Mouse (Mus musculus): Measurements from ENCODE around the gene Hoxa3. TPM values are rescaled to one million over a fixed set of nuclear protein-coding genes. Genes with fewer than 3 reads are reported as not detected.

Hoxa3 gene
- polyA plus RNA-seq, 1 experiment from 2014 or later: 23.8 TPM

DNA sequence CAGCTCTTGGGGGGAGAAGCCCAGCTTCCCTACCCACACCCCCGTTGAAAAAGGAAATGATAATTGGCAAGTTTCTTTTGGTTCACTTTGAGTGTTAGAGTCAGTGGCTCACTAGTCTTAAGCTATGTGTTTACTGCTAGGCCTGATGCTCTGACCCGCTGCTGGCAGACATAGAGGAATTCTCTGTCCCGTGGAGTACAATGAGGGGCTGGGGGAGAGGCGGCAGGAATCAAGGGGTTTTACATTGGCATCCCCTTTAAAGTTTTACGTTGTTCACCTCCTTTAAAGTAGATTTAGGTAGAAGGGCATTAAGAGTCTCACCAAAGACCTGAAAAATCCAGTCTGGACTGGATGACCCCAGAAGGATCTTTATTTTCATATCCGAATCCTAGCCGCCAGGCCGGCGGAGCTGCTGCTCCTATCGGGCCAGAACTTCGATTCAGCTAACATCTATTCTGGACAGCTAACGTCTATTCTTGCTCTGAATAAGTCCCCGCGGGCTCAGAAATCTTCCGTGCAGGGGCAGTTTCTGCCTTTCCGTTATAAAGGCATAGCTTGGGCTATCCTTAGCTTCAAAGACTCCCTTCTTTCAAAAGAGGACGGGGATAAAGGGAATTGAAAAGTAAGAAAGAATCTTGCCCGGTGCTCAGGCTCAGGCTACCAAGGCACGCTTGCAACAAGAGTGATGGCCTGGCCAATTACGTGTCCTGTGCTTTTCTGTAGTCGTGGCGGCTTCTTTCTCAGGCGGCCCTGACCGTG, 39.1 kb upstream of the Hoxa3 start:
- H3K36me3 ChIP-seq: no peaks in the 10 kb centered on the region
- no peak for ATAC-seq (ENCODE audit: low FRiP score)
- H3K4me1 ChIP-seq (replicated peaks): no peaks in the 10 kb centered on the region
- no peak overlapping the region for H3K4me2 ChIP-seq
- peaks cover 95% of the 10 kb centered on the region for H3K27me3 ChIP-seq
- H3K27ac ChIP-seq: no peak overlapping the region
- H3K9me3 ChIP-seq: no peaks in the 10 kb centered on the region
- WGBS: 1% methylated on average over 24 of the region's 24 CpGs
- H3K9ac ChIP-seq: no peak overlapping the region
- no peak overlapping the region for H3K4me3 ChIP-seq

DNA sequence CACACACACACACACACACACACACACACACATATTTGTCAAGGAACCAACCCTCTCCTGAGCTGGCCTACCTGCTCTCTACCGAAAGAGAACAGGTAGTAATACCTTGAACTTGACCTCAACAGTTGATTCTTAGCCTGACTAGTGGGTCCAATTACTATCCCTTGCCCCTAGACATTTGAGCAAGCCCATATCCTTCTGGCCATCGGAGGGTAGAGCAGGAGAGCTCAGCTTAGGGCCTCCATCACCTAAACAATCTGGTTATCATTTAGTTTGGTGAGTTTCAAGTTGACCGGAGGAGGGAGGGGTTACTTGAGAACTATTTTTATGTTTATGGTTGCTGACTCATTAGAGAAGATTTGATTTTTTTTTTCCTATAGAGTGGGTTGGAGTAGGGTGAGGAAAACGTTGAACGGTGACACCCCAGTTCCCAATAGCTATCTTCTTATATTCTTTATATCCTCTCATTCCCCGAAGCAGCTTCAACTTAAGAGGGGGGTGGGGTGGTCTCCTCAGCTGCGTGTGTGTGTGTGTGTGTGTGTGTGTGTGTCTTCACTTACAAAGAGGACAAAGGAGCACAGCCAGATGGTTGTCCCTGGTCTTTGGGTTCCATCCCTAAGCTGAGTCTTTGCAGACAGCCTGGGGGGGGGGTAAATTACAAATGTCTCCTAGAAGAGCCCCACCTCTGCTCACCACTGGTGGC, 38.2 kb upstream of the Hoxa3 start:
- no peak for ATAC-seq (ENCODE audit: low FRiP score)
- H3K4me3 ChIP-seq: no peak overlapping the region
- H3K4me2 ChIP-seq: no peak overlapping the region
- H3K9me3 ChIP-seq: no peaks in the 10 kb centered on the region
- H3K9ac ChIP-seq: no peak overlapping the region
- H3K36me3 ChIP-seq: no peaks in the 10 kb centered on the region
- WGBS: 8% methylated on average over 7 of the region's 7 CpGs
- peaks cover 96% of the 10 kb centered on the region for H3K27me3 ChIP-seq
- no peak overlapping the region for H3K27ac ChIP-seq
- H3K4me1 ChIP-seq (replicated peaks): no peaks in the 10 kb centered on the region

DNA sequence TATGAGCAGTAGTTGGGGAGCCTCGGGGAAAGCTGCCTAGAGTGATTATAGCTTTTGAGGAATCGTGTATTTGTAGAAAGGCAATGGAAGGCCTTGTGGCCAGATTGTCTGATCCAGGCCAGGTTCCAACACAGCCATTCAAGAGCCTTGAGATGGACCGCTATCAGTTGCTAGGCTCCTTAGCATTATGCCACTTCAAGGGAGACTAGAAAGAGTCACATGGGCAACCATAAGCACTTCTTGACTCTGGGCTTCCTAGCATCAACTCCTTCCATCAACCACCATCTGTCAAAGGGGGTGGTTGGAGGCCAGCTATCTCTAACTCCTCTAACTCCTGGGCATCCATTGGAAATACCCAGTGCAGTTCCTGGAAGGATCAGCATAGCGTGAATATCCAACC, 36.7 kb upstream of the Hoxa3 start:
- Histone ChIP-seq H3K9me3 (no peaks in the 10 kb centered on the region), H3K27ac (no peak overlapping the region), H3K4me1 (replicated peaks) (0 out of 2 replicates have a peak, but pooled peaks cover 5% of the 10 kb centered on the region), H3K27me3 (peaks cover 96% of the 10 kb centered on the region), H3K9ac (no peak overlapping the region), H3K4me3 (no peak overlapping the region), H3K4me2 (no peak overlapping the region), H3K36me3 (no peaks in the 10 kb centered on the region)
- WGBS: 0% methylated on average over 4 of the region's 4 CpGs
- ATAC-seq (ENCODE audit: low FRiP score): no peak

DNA sequence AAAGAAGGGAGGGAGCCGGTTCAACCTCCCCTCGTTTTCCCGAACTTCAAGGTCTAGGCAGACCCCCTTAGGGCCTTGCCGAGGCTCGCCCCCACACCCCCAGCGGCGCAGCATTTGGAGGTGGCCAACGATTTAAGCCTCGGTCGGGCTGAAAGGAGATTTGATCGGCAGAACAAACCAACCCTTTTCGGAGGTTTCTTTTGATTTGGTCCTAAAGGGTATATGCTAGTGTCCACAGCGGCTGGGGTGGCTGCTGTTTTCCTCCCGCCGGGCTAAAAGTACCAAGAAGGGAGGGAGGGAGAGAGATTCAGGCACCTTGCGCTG, 36.2 kb upstream of the Hoxa3 start:
- WGBS: under 1% methylated on average over 16 of the region's 16 CpGs
- no peaks in the 10 kb centered on the region for H3K9me3 ChIP-seq
- H3K4me2 ChIP-seq: no peak overlapping the region
- 0 out of 2 replicates have a peak, but pooled peaks cover 5% of the 10 kb centered on the region for H3K4me1 ChIP-seq (replicated peaks)
- H3K27ac ChIP-seq: no peak overlapping the region
- H3K4me3 ChIP-seq: no peak overlapping the region
- no peaks in the 10 kb centered on the region for H3K36me3 ChIP-seq
- H3K27me3 ChIP-seq: peaks cover 99% of the 10 kb centered on the region
- no peak overlapping the region for H3K9ac ChIP-seq
- no peak for ATAC-seq (ENCODE audit: low FRiP score)

DNA sequence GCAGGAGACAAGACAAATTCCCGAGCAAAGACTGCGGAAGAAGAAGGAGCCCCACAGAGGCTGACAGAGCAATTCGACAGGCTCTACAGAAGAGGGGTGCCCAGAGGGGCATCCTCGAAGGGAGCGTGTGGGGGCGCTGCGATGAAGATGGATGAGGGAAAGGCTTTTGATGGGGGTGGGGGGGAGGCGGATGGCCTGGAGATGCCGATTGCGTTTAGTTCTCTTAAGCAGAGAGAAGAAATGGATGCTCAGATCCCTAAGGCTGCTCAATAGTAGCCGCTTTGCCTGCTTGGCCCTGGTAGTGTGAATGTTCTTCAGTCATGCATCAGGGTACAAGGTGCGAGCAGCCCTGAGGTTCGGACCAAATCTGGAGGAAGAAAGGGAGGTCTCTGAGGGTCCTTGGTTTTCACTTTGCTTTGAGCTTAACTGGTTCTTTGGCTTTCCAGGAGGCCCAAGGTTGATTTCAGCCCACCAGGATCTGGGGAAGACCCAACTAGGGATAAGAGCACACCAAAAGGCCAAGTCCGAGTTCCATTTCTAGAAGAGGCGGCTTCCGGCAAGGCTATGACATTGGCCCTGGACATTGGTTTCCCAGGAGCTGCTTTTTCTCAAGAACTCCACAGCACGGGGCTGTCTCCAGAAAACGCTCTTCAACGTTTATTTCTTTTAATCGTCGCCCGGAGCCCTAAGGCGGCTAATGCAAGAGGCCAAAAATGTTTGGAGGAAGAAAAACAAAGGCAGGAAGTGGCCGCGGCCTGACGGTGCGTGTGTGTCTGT, 35.7 kb upstream of the Hoxa3 start:
- WGBS: 2% methylated on average over 27 of the region's 27 CpGs
- no peak for ATAC-seq (ENCODE audit: low FRiP score)
- no peak overlapping the region for H3K4me3 ChIP-seq
- H3K4me1 ChIP-seq (replicated peaks): 0 out of 2 replicates have a peak, but pooled peaks cover 5% of the 10 kb centered on the region
- H3K27ac ChIP-seq: no peak overlapping the region
- no peaks in the 10 kb centered on the region for H3K9me3 ChIP-seq
- no peak overlapping the region for H3K9ac ChIP-seq
- peaks cover 99% of the 10 kb centered on the region for H3K27me3 ChIP-seq
- no peaks in the 10 kb centered on the region for H3K36me3 ChIP-seq
- H3K4me2 ChIP-seq: no peak overlapping the region

DNA sequence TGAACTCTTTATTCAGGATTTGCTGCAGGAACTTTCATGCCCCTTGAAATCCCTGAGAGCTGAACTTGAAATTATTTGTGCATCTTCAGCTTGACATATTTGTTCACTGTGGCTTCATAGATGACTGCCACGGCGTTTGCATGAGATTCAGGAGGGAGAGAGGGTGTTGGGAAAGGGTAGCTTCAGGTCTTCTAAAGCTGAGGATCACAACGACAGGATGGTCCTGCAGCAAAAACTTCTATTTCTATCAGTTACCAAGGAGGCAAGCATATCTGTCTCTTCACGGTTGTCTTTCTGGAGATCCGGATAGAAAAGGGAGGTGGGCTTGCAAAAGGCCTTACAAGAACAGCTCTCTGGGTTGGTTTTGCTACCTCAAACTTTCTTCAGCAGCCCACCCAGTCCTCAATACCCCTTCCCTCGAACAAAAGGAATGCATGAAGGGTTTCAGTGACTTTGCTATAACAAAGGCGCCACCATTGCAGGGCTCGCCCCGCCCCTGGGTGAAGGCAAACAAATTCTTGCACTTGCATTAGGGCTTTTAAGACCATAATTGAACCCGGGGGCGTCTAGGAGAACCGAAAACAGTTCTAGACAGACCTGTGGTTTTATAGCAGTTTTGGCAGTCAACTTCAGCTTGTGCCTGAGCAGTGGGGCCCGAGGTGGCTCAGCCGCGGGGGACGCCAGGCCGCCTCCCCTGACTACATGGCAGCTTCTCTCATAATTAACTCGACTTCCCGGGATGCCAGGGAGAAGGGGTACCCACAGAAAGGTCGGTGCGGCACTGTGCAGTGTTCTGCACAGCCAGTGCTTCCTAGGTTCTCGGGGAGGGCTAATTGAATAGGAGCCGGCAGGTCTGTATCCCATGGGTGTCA, 34.9 kb upstream of the Hoxa3 start:
- WGBS: 1% methylated on average over 23 of the region's 23 CpGs
- Histone ChIP-seq H3K9ac (no peak overlapping the region), H3K27me3 (peaks cover 99% of the 10 kb centered on the region), H3K27ac (no peak overlapping the region), H3K9me3 (no peaks in the 10 kb centered on the region), H3K4me1 (replicated peaks) (0 out of 2 replicates have a peak, but pooled peaks cover 5% of the 10 kb centered on the region), H3K36me3 (no peaks in the 10 kb centered on the region), H3K4me3 (no peak overlapping the region), H3K4me2 (no peak overlapping the region)
- no peak for ATAC-seq (ENCODE audit: low FRiP score)

DNA sequence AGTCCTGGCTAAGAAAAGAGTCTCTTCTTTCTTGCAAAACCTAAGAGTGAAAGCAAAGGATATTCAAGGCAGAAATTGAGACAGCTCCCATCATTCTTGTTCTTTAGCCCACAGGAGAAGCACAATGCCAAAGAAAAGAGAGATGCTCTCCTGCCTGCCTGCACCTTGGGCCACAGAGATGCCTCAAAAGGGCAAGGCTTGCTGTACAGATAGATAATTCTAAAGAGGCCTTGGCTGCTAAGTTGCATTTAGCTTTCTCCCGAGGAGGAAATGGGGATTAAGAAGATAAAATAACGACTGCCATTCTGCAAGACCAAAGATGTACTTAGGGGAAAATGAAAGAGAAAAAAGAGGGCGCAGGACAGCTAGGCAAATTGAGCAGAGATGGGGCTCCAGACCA, 33.8 kb upstream of the Hoxa3 start:
- ATAC-seq (ENCODE audit: low FRiP score): no peak
- Histone ChIP-seq H3K27ac (no peak overlapping the region), H3K4me3 (no peak overlapping the region), H3K27me3 (peaks cover 99% of the 10 kb centered on the region), H3K9ac (no peak overlapping the region), H3K36me3 (no peaks in the 10 kb centered on the region), H3K9me3 (no peaks in the 10 kb centered on the region), H3K4me1 (replicated peaks) (0 out of 2 replicates have a peak, but pooled peaks cover 5% of the 10 kb centered on the region), H3K4me2 (no peak overlapping the region)
- 4% methylated on average over 3 of the region's 3 CpGs for WGBS

DNA sequence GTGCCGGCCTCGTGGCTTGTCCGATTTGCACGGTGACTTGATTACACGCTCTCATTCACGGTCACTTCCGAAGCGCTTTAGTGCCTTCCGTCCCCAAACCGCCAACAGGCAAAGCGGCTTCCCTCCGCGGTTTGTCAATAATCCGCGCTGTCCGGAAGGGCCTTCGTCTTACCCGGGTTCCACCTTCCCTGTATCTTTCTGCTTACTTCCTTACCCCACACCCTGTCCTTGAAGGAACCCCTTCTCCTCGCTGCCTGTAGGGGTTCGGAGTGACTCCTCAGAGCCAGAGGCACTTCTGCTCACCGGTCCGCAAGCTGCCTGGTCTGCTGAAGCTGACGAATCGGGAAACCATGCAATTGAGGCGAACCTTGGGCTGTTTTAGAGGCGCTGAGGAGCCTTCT, 33.3 kb upstream of the Hoxa3 start:
- H3K9ac ChIP-seq: no peak overlapping the region
- no peak overlapping the region for H3K4me3 ChIP-seq
- H3K27me3 ChIP-seq: peaks cover 99% of the 10 kb centered on the region
- no peak overlapping the region for H3K27ac ChIP-seq
- H3K36me3 ChIP-seq: no peaks in the 10 kb centered on the region
- no peak overlapping the region for H3K4me2 ChIP-seq
- no peaks in the 10 kb centered on the region for H3K9me3 ChIP-seq
- no peak for ATAC-seq (ENCODE audit: low FRiP score)
- H3K4me1 ChIP-seq (replicated peaks): 0 out of 2 replicates have a peak, but pooled peaks cover 5% of the 10 kb centered on the region
- WGBS: under 1% methylated on average over 26 of the region's 26 CpGs

DNA sequence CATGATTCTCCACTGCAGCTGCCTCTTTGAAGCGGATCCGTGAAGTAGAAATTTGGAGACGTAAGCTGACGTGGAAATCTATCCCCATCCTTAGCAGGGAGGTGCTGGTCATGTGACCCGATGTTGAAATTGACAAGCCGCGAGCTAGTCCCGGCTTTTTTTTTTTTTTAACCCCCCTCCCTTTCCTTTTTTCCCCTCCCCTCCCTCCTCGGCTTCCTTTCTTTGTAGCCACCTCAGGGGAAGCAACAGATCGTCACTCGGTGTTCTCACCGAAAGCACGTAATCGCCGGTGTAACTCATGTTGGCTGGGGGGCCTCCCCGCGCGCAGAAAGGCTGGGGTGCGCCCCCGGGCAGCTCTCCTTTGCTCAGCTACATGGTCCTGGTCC, 32.6 kb upstream of the Hoxa3 start, which contains the start of gene Hoxa11:
TSS of gene Hoxa11 (minus strand) at position 54 of the 386 bp plus-strand sequence.
- no peak within 1 kb of the TSS for H3K4me3 ChIP-seq
- H3K9me3 ChIP-seq: no peaks in the 10 kb centered on the region
- WGBS: under 1% methylated on average over 20 of the region's 20 CpGs
- H3K27ac ChIP-seq: no peak within 1 kb of the TSS
- H3K4me2 ChIP-seq: no peak within 1 kb of the TSS
- ATAC-seq (ENCODE audit: low FRiP score): no peak
- 0 out of 2 replicates have a peak, but pooled peaks cover 5% of the 10 kb centered on the region for H3K4me1 ChIP-seq (replicated peaks)
- no peak within 1 kb of the TSS for H3K9ac ChIP-seq
- H3K27me3 ChIP-seq: peaks cover 99% of the 10 kb centered on the region
- H3K36me3 ChIP-seq: no peaks in the 10 kb centered on the region

DNA sequence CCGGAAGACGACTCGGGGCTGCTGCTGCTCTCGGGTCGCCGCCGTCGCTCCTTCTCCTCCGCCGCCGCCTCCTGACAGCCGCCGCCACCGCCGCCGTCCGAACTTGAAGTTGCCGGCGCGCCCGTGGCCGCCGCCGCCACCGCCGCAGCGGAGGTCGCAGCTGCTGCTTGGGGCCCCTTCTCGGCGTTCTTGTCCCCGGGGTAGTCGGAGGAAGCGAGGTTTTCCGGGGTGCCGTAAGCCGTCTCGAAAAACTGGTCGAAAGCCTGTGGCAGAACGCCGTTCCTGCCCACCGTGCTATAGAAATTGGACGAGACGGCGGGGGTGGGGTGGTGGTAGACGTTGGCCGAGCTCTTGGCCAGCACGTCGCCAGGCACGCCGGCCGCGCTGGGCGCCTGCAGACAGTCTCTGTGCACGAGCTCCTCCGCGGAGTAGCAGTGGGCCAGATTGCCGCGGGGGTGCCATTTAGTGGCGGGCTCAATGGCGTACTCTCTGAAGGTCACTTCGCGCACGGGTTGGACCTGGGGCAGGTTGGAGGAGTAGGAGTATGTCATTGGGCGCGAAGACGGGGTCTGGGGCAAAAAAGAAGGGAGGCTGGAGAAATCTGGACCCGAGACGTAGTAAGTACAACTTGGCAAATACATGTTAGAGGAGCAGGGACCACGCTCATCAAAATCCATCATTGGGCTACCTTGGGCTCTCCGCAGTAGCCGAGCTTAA, 32.1 kb upstream of the Hoxa3 start:
- H3K9me3 ChIP-seq: no peaks in the 10 kb centered on the region
- under 1% methylated on average over 71 of the region's 71 CpGs for WGBS
- H3K36me3 ChIP-seq: no peaks in the 10 kb centered on the region
- H3K4me3 ChIP-seq: no peak overlapping the region
- H3K27ac ChIP-seq: no peak overlapping the region
- no peak for ATAC-seq (ENCODE audit: low FRiP score)
- no peak overlapping the region for H3K9ac ChIP-seq
- no peak overlapping the region for H3K4me2 ChIP-seq
- H3K27me3 ChIP-seq: peaks cover 99% of the 10 kb centered on the region
- H3K4me1 ChIP-seq (replicated peaks): 0 out of 2 replicates have a peak, but pooled peaks cover 9% of the 10 kb centered on the region

DNA sequence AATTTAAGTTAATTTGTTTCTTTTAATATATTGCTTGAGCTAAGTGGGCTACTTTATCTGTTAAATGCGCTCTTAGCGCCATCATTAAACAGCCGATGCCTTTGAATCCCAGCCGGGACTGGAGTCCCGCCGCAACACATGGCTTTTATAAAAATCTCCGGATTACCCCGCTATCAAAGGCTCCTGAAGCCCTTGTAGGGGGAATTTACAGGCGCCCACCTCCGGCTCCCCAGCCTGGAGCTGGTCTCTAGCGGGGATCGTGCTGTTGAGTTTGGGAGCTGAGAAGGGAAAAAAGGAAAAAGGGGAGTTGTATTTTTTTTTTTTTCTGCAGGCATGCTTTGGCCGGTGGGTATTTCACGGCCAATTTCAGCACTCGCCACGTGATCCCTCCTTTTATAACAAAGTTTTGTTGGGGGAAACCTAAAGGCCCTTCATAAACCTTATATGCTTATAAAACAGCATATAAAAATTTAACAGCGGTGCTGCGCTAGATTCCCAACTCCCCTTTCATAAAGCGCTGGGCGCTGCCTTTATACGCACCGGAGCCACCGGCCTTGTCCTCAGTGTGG, 31.4 kb upstream of the Hoxa3 start:
- Histone ChIP-seq H3K36me3 (no peaks in the 10 kb centered on the region), H3K9ac (no peak overlapping the region), H3K4me3 (no peak overlapping the region), H3K27ac (no peak overlapping the region), H3K4me1 (replicated peaks) (0 out of 2 replicates have a peak, but pooled peaks cover 10% of the 10 kb centered on the region), H3K27me3 (peaks cover 99% of the 10 kb centered on the region), H3K9me3 (no peaks in the 10 kb centered on the region), H3K4me2 (no peak overlapping the region)
- 2% methylated on average over 23 of the region's 23 CpGs for WGBS
- ATAC-seq (ENCODE audit: low FRiP score): no peak
